Mouse (Mus musculus): ENCODE results near the gene Prpf8.
"Not testable (repeated sequence)": the region's sequence is repeated elsewhere in the genome, so short reads cannot be mapped to it uniquely, and the experiment has no call there.

Gene Prpf8

GRCm38 (mm10) chr11:75535106-75535795 lies 48.6 kb downstream of the Prpf8 start:
- no peak for DNase-seq

DNA sequence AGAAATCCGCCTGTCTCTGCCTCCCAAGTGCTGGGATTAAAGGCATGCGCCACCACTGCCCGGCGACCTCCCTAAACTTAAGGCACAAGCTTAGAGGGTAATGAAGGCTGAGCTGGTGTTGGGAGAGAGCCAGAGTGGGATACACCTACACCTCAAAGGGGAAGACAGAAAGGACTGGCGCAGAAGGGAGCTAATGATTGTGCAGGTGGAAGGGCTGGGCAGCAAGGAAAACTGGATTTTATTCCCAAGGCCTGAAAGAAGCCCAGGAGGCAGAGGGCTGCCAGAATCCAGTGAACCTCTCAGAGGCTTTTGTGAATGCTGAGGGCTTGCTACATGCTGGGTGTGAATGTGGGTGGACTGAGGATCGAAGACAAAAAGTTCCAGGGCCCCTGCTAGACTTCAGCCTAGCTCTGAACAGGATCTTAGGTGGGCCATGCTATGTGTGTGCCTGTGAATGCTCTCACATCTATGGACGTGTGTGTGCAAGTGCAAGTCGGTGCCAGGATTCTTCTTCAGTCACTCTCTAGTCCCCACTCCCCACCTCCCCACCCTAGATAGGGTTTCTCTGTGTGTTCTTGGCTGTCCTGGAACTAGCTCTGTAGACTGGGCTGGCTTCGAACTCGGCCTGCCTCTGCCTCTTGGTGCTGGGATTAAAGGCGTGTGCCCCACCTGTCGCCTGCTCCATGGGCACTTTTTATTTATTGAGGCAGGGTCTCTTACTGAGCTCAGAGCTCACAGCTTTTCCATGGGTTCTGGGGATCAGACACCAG lies 49.8 kb downstream of the Prpf8 start:
- no peak for DNase-seq

DNA sequence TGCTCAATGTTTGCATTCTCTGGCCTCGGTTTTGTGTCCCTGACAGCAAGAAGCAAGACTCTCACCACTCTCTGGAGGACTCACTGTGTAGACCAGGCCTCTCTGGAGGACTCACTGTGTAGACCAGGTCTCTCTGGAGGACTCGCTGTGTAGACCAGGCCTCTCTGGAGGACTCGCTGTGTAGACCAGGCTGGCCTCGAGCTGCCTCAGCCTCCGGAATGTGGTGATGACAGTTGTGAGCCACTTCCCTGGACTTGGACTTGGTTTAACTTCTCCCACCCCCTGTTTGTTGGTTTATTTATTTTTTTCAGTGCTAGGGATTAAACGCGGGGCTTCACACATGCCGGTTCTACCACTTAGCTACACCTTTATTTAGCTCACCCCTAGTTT lies 50.4 kb downstream of the Prpf8 start:
- DNase-seq: no peak

DNA sequence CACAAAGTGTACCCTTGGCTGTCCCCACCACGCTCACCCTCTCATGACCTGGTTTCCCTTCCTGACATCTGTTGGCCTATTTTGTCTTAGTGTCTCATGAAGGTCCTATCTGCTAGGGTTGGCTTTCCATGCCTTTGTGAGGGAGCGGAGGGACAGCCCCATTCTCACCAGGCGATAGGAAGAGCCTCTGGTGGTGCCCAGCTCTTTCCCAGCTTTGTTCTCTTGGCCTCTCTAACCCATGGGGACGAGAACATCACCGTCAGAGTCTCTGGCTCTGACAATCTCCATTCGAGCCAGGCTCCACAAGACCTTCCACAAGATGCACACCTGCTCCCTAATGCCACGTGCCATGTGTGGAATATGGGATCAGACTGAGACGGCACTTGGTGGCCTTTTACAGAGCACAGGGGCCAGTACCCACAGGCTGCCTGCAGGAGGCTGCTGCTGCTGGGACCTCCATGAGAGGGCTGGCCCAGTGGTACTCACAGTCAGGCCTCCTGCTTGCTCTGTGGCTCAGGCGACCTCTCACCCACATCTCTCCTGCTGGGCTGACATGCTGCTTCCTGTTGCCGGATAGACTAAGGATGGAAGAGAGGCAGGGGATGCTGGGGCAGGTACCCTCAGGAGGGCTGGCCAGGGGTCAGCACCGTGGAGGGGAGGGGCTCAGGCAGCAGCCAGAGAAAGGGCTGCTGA lies 51.0 kb downstream of the Prpf8 start:
- no peak for DNase-seq

GRCm38 (mm10) chr11:75538184-75538969 lies 51.8 kb downstream of the Prpf8 start:
- no peak for DNase-seq

GRCm38 (mm10) chr11:75538970-75539299 lies 52.3 kb downstream of the Prpf8 start:
- DNase-seq: no peak

DNA sequence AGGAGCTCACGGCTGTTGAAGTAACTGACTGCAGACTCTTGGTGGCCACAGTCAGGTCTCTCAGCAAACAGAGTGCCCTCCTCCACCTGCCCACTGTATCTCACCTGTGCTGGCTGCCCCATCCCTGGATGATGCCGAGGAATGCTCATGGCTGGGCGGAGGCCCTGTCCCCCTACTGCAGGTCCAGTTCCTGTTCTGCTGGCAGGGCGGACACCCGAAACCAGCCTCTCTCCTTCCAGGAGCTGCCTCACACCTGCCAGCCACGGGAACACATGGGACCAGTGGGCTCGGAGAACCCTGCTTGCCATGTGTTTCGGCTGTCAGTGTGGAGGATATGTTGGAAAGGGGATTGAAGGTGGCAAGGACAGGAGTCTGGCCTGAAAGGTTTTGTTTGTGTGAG lies 53.6 kb downstream of the Prpf8 start:
- DNase-seq: no peak

DNA sequence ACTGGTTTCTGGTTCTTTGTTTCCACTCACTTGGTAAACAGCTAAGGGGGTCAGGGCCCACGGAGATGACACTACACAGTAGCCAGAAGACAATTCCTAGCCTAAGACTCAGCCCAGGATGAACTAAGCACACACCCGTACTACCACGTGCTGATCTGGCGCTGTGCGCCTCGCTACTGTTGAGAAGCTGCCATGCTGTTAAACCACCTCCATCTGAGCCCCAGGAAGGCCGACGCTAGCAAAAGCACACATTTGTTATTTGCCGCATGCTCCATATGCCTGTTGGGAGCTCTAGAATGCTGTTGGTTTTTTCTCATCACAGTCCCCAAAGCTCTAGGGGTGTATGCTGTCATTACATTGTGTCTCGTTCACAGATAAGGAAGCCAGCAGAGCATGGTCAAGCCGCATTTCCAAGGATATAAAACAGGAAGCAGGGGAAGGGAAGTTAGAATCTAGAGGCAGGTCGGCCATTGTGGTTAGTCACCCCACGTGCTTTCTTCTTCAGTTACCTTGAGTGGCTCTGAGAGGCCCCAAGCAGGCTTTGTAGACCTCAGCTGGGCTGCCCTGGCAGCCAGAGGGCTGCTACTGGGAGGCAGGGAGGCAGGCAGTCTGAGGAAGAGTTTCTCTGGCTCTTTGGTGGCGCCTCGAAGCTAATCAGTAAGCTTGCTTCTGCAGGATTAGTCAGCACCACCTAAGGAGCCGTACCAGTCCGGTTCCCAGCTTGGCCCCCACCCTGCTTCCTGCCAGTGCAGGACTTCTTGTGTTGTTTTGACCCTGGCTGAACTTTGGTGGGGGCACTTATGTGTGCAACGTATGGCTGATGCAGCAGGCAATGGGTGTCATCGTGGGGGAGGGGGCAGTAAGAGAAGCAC lies 54.3 kb downstream of the Prpf8 start:
- peak; percentile 82 for DNase-seq

- no peak for DNase-seq
These were observed 58.1 kb downstream of the Prpf8 start for GRCm38 (mm10) chr11:75544713-75545112.

GRCm38 (mm10) chr11:75546057-75546456 lies 59.4 kb downstream of the Prpf8 start:
- DNase-seq: no peak

DNA sequence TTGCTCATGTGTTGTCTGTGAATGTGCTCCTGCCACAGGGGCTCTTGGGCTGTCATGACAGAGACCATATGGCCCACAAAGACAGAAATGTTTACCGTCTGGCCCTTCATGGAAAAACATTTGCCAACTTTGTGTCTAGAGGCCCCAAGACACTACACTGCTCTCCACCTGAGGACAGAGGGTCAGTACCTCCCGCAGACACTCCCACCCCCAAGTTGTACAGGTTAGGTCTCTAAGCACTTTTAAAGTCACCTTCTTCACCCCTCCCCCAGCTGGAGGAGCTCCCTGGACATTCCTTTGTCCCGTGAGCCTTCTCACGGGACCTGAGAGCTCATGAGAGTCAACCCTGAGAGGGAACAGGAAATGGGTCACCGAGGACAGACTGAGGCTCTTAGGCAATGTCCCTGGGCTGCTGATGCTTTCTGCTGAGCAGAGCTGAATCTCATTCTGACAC lies 63.1 kb downstream of the Prpf8 start:
- DNase-seq: peak; percentile 66

DNA sequence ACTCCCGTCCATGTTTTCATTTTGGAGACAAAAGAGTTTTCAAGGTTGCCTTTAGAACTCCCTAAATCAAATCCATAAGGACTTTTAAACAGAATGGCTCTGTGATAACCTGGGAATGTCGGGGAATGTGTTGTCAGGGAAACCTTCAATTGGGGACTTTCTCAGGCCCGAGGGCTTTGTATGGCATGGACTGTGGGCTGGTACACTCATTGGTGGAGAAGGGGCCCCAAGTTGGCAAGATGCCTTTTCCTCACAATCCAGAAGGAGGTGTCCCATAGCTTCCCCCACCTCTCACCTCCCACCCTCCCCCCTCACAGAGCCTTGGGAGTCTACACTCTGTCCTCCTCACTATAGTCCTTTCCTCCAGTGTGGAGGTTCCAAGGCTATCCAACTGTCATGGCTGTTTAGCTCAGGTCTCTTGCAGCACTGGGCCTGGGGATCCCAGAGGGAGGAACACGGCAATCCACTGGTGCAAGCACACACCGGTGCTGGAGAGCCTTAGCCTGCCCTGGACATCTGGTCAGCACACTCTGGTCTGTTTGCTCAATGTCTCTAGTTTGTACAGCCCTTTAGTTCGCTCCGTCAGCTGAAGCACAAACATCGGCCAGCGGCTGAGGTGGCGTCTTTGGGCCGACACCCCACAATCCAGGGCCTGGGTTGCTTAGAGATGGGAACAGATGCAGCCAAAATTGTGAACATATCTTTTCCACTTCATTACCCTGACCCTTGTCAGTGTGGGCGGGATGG lies 63.8 kb downstream of the Prpf8 start:
- DNase-seq: no peak

DNA sequence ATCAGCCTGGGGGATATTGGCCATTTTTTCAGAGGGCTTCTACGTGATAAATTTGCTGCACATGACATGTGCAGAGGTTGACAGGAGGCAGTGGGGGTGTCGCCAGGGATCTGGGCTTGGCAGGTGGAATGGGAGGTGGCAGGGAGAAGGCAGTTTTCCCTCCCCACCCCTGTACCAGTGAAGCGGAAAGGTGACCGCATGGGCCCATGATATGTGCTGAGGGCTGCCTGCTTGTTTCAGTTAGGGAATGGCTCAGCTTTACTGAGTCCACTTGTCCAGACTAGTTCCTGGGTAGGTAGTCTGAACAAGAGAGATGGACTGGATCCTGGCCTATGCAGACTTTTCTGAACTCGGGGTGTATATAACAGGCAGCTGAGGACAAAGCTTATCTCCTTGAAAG lies 64.7 kb downstream of the Prpf8 start:
- DNase-seq: no peak

DNA sequence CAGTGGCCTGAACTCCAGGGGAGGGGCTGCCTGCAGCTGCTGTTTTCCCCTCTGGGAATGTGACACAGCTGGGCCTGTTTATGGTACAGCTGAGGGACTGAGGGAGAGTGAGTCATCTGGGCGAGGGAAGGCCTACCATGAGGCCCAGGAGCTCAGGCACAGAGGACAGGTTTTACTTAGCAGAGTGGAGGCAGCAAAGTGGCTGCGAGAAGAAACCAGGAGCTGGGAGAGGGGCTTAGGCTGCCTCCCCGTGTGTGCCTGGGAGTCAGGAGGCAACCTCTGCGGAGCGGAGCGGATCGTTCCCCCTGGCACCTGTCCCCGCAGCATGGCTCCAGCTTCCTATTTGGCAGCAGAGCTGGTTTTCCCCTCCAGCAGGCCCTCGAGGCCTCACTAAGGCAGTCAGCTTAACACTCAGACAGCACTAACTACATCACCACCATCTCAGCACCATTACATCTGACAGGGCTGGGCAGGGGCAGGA lies 65.4 kb downstream of the Prpf8 start:
- peak; percentile 67 for DNase-seq

DNA sequence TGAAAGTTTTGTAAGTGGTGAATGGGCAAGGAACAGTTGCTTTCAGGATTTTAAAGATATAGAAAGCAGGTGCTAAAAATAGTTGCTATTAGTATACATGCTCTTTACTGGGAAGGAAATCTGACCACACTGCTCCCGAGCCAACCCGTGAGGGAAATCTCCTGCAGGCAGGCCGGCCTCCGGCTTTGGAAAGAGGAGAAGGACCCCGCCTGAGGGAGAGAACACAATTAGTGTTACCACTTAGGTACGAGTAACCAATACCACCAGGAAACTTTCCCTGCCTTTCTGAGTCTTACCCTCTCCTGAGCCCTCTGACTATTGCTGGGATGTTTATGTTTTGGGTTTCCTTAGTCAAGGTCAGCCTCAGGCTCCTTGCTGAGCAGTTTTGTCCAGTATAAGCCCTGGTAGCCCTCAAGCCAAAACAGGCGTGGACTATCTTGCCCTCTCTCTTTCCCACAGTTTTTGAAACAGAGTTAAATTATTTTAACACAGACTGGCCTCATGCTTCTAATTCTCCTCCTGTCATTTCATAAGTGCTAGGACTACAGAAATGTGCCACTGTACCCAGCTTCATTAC lies 66.4 kb downstream of the Prpf8 start:
- DNase-seq: no peak

DNA sequence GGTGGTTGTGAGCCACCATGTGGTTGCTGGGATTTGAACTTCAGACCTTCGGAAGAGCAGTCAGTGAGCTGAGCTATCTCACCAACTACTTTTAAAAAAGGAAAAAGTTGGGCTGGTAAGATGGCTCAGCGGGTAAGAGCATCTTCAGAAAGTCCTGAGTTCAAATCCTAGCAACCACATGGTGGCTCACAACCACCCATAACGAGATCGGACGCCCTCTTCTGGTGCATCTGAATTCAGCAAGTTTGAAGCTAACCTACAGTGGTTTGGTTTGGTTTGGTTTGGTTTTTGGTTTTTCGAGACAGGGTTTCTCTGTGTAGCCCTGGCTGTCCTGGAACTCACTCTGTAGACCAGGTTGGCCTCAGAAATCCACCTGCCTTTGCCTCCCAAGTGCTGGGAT lies 69.4 kb downstream of the Prpf8 start:
- not testable (repeated sequence) for DNase-seq

GRCm38 (mm10) chr11:75557142-75557541 lies 70.5 kb downstream of the Prpf8 start:
- no peak for DNase-seq

DNA sequence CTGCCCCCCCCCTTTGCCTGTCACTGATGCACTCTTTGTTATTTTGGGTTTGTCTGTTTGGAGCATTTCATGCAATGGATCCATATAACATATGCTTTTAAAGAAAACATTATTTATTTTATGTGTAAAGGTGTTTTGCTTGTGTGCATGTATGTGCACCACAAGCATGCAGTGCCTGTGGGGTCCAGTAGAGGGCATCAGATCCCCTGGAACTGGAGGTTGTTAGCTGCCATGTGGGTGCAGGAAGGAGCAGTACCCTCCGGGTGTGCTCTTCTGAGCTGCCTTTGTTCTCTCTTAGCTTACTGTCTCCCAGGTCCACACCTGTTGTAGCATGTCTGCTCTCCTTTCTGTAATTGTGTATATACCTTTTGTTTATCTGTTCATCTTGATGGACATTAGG lies 71.5 kb downstream of the Prpf8 start:
- DNase-seq: no peak
